Mouse (Mus musculus) CH12.LX (cell line): Measurements from ENCODE around the gene Asb8. TPM values are rescaled to one million over a fixed set of nuclear protein-coding genes. Genes with fewer than 3 reads are reported as not detected.

Experiments
- DNase-seq: peaks from one replicate; pipeline ENCODE4 v3.0.0-alpha.2; 2013; ENCODE audit errors: extremely low read depth
- H3K27ac ChIP-seq: 2 replicates; pipeline ENCODE4 v1.5.1; 2012; ENCODE audit warnings: low read depth, mild to moderate bottlenecking, control low read depth, moderate library complexity; ENCODE audit not compliant: insufficient read depth
- H3K27me3 ChIP-seq: replicated peaks from 2 replicates; pipeline ENCODE3; 2012; ENCODE audit warnings: inconsistent platforms
- H3K36me3 ChIP-seq, 2 experiments: replicated peaks in 1 of 2; 2 replicates each; pipeline versions ENCODE3 to v1.6.1; 2012; ENCODE audit warnings: inconsistent platforms in 1 of 2, low read length in 1 of 2, mild to moderate bottlenecking in 1 of 2, mixed read lengths in 1 of 2, moderate library complexity in 1 of 2; ENCODE audit not compliant: control insufficient read depth in 1 of 2, insufficient read depth in 1 of 2
- H3K4me1 ChIP-seq, 2 experiments: 2 replicates each; pipeline ENCODE4 v1.6.1; 2012; ENCODE audit warnings: inconsistent platforms in 1 of 2, moderate library complexity in 1 of 2; ENCODE audit not compliant: insufficient read depth in 2 of 2, control insufficient read depth in 1 of 2
- H3K4me2 ChIP-seq: 2 replicates; pipeline ENCODE4 v1.6.1; 2012; ENCODE audit warnings: low read depth, mild to moderate bottlenecking, control low read depth; ENCODE audit not compliant: poor library complexity, insufficient read depth, severe bottlenecking
- H3K4me3 ChIP-seq, 3 experiments: fragments of 150-350 bp in 1 of 3; sonication (generic) in 1 of 3; replicated peaks in 1 of 3; 2 replicates each; pipeline versions ENCODE3 to v1.5.1; 2011 to 2012; ENCODE audit warnings: low read depth in 2 of 3, low read length in 2 of 3, mild to moderate bottlenecking in 2 of 3, moderate library complexity in 2 of 3, control low read depth in 1 of 3, improper control_type of control experiment in 1 of 3, inconsistent platforms in 1 of 3, mixed read lengths in 1 of 3; ENCODE audit not compliant: poor library complexity in 1 of 3
- H3K79me2 ChIP-seq: replicated peaks from 2 replicates; pipeline ENCODE4 v1.6.1; 2012; ENCODE audit warnings: mild to moderate bottlenecking, moderate library complexity; ENCODE audit not compliant: control insufficient read depth, poor library complexity, insufficient read depth, severe bottlenecking; ENCODE audit errors: extremely low read depth
- H3K9ac ChIP-seq: 2 replicates; pipeline ENCODE4 v1.6.1; 2012; ENCODE audit warnings: low read depth, mild to moderate bottlenecking, control low read depth, moderate library complexity; ENCODE audit not compliant: insufficient read depth
- H3K9me3 ChIP-seq: replicated peaks from 2 replicates; pipeline ENCODE3; 2012; ENCODE audit warnings: low read length, inconsistent platforms, mixed read lengths
- BHLHE40 ChIP-seq: IDR thresholded peaks from 2 replicates; pipeline ENCODE4 v1.6.1; 2011; ENCODE audit warnings: mild to moderate bottlenecking, low read depth, low read length, improper control_type of control experiment
- CHD2 ChIP-seq: IDR thresholded peaks from 2 replicates; pipeline ENCODE4 v1.6.1; 2011; ENCODE audit warnings: low read length, improper control_type of control experiment
- E2F4 ChIP-seq: IDR thresholded peaks from 2 replicates; pipeline ENCODE4 v1.6.1; 2011; ENCODE audit warnings: low read depth, low read length, improper control_type of control experiment; ENCODE audit not compliant: insufficient replicate concordance
- ELF1 ChIP-seq: IDR thresholded peaks from 2 replicates; pipeline ENCODE4 v1.6.1; 2014; ENCODE audit warnings: low read depth, mild to moderate bottlenecking, inconsistent platforms, low read length, improper control_type of control experiment
- ETS1 ChIP-seq: conservative IDR thresholded peaks from 2 replicates; pipeline ENCODE4 v1.6.1; 2012; ENCODE audit warnings: low read depth, mild to moderate bottlenecking, inconsistent platforms, low read length, improper control_type of control experiment, moderate library complexity
- GABPA ChIP-seq: IDR thresholded peaks from 2 replicates; pipeline ENCODE4 v1.6.1; 2012; ENCODE audit warnings: low read depth, low read length, improper control_type of control experiment, inconsistent platforms; ENCODE audit not compliant: insufficient replicate concordance
- HCFC1 ChIP-seq: IDR thresholded peaks from 2 replicates; pipeline ENCODE4 v1.6.1; 2012; ENCODE audit warnings: low read depth, mild to moderate bottlenecking, inconsistent platforms, low read length, improper control_type of control experiment
- KAT2A ChIP-seq: IDR thresholded peaks from 2 replicates; pipeline ENCODE4 v1.6.1; 2012; ENCODE audit warnings: low read length, improper control_type of control experiment, inconsistent platforms; ENCODE audit not compliant: insufficient replicate concordance
- MAFK ChIP-seq: IDR thresholded peaks from 2 replicates; pipeline ENCODE4 v1.6.1; 2011; ENCODE audit warnings: low read length, improper control_type of control experiment; ENCODE audit not compliant: insufficient replicate concordance
- MAZ ChIP-seq: IDR thresholded peaks from 2 replicates; pipeline ENCODE4 v1.6.1; 2012; ENCODE audit warnings: low read depth, mild to moderate bottlenecking, inconsistent platforms, low read length, improper control_type of control experiment, moderate library complexity
- MEF2A ChIP-seq: IDR thresholded peaks from 2 replicates; pipeline ENCODE4 v1.6.1; 2014; ENCODE audit warnings: low read depth, mild to moderate bottlenecking, inconsistent platforms, low read length, improper control_type of control experiment, borderline replicate concordance
- MXI1 ChIP-seq: IDR thresholded peaks from 2 replicates; pipeline ENCODE4 v1.6.1; 2011; ENCODE audit warnings: mild to moderate bottlenecking, low read depth, low read length, improper control_type of control experiment
- MYC ChIP-seq: IDR thresholded peaks from 2 replicates; pipeline ENCODE4 v1.6.1; 2011; ENCODE audit warnings: low read depth, mild to moderate bottlenecking, improper control_type of control experiment, low read length
- NELFE ChIP-seq: IDR thresholded peaks from 2 replicates; pipeline ENCODE4 v1.6.1; 2011; ENCODE audit warnings: low read depth, low read length, improper control_type of control experiment
- NRF1 ChIP-seq: IDR thresholded peaks from 2 replicates; pipeline ENCODE4 v1.6.1; 2014; ENCODE audit warnings: low read depth, mild to moderate bottlenecking, inconsistent platforms, low read length, improper control_type of control experiment, moderate library complexity
- PAX5 ChIP-seq: IDR thresholded peaks from 2 replicates; pipeline ENCODE4 v1.6.1; 2012; ENCODE audit warnings: low read length, inconsistent platforms, mixed read lengths
- POLR2A ChIP-seq: IDR thresholded peaks from 2 replicates; pipeline ENCODE4 v1.6.1; 2011; ENCODE audit warnings: low read depth, mild to moderate bottlenecking, improper control_type of control experiment, low read length
- POLR2AphosphoS2 ChIP-seq: IDR thresholded peaks from 2 replicates; pipeline ENCODE4 v1.6.1; 2011; ENCODE audit warnings: low read depth, low read length, improper control_type of control experiment
- RAD21 ChIP-seq: IDR thresholded peaks from 2 replicates; pipeline ENCODE4 v1.6.1; 2011; ENCODE audit warnings: low read depth, mild to moderate bottlenecking, low read length, improper control_type of control experiment, moderate library complexity
- SIN3A ChIP-seq: IDR thresholded peaks from 2 replicates; pipeline ENCODE4 v1.6.1; 2012; ENCODE audit warnings: low read length, improper control_type of control experiment, inconsistent platforms
- TCF12 ChIP-seq: IDR thresholded peaks from 2 replicates; pipeline ENCODE4 v1.6.1; 2014; ENCODE audit warnings: low read depth, mild to moderate bottlenecking, inconsistent platforms, low read length, improper control_type of control experiment
- USF2 ChIP-seq: conservative IDR thresholded peaks from 2 replicates; pipeline ENCODE4 v1.6.1; 2011; ENCODE audit warnings: low read depth, low read length, improper control_type of control experiment
- ZNF384 ChIP-seq: IDR thresholded peaks from 2 replicates; pipeline ENCODE4 v1.6.1; 2012; ENCODE audit warnings: low read depth, low read length, improper control_type of control experiment, inconsistent platforms
- dilution Hi-C: fragments of 300-500 bp; cut with MboI; formaldehyde crosslinking; loops from 2 replicates; pipeline ENCODE4 v1.14.3; 2020; ENCODE audit warnings: low sequenced_read_pairs; ENCODE audit not compliant: extremely low pct_unique_long_range_greater_than_20kb, extremely low pct_ligation_motif_present
- in situ Hi-C: fragments of 300-500 bp; cut with MboI; formaldehyde crosslinking; loops from 3 replicates; pipeline ENCODE4 v1.14.3; 2019; ENCODE audit warnings: low sequenced_read_pairs, low pct_ligation_motif_present, low pct_unique_long_range_greater_than_20kb, mixed read lengths
- polyA plus RNA-seq: library from polyadenylated mRNA; unstranded; fragments of >175 nt; gene quantifications from 2 replicates; pipeline ENCODE4 v1.2.1, GENCODE M21; 2012; ENCODE audit warnings: low read depth; ENCODE audit not compliant: insufficient read length
- total RNA-seq, 2 experiments: library from RNA; depleted of rRNA; stranded (reverse); fragments of 300-350 nt in 1 of 2; fragments of >200 nt in 1 of 2; gene quantifications; 2 replicates each; pipeline ENCODE4 v1.2.3; 2012 to 2014

Asb8 gene
- total and polyA plus RNA-seq, 3 experiments = 20.5 to 32.5 (median 27.7) TPM

DNA sequence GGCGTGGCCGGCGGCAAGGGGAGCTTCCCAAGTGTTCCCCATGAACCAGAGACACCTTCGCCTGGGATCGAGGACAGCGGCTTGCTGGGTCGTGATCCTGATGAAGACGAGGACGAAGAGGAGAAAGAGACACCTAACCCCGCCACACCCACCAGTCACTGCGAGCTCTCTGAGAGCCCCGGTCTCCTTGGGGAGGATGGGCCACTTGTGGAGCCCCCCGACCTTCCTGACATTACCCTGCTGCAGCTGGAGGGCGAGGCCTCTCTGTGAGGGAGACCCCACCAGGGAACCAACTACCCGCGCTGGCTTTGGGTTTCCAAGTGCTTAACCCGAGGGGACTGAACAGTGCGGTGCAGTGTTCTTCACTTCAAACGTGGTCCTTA lies 3.2 kb upstream of the Asb8 start:
- H3K4me2 ChIP-seq = no peak overlapping the region
- H3K9ac ChIP-seq = no peak overlapping the region
- H3K27ac ChIP-seq = no peak overlapping the region
- no peaks in the 10 kb centered on the region for H3K36me3 ChIP-seq
- TF ChIP-seq BHLHE40 (no peak), MAZ (no peak), TCF12 (no peak), POLR2A (no peak), NELFE (no peak), NRF1 (no peak), PAX5 (no peak), RAD21 (no peak), KAT2A (no peak), ETS1 (no peak), USF2 (no peak), HCFC1 (no peak), CHD2 (no peak), ELF1 (no peak), GABPA (no peak), ZNF384 (no peak), E2F4 (no peak)
- TF ChIP-seq, all 38 proteins: peak for 0
- no peaks in the 10 kb centered on the region for H3K79me2 ChIP-seq
- peaks cover 10 to 45% of the 10 kb centered on the region in 2 experiments for H3K4me1 ChIP-seq
- DNase-seq = no peak
- no peaks in the 10 kb centered on the region for H3K9me3 ChIP-seq
- H3K27me3 ChIP-seq = peaks cover 92% of the 10 kb centered on the region
- dilution Hi-C loops (no loop called here), in situ Hi-C loops (loop anchor here (25.0 kb wide), 1 partner anchor 306 kb away; no protein-coding TSS in a partner anchor)
- no peak overlapping the region for H3K4me3 ChIP-seq

DNA sequence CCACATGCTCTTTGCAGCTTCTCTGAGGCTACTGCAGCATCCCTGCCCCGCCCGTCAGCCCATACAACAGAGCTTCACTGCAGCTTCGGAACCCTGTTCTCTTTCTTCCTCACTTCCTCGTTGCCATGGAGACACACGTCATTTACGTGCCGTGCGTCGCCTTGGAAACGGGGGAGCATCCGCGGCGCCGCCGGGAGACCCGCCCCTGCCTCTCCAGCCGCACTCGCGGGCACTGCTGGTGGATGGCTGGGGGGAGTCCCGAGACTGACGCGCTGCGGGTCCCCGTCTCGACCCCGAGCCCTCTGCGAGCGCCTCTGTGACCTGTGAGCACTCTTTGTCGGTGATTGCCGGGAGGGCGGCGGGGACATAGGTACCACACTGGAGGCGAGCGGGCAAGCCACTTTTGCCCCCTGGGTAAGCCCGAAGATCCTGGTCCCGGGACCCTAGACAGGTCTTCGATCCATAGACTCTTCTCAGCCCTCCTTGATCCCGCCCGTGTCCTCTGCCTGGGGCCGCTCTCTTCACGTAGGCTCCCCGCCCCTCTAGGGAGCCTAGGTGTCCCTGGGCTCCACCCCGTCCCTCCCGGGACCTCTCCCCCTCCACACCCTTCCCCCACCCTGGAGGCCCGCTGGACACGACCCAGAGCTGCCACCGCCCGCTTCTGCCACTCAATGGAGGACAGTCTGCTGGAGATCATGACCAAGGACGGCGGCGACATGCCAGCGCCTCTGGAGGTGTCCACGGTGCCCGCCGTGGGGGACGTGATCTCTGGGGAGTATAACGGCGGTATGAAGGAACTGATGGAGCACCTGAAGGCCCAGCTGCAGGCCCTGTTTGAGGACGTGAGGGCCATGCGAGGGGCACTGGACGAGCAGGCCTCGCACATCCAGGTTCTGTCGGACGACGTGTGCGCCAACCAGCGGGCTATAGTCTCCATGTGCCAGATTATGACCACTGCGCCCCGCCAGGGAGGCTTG lies 2.5 kb upstream of the Asb8 start:
- Histone ChIP-seq H3K9ac (no peak overlapping the region), H3K36me3 (no peaks in the 10 kb centered on the region), H3K4me3 (peak overlapping the region in 2 of 3 experiments; percentile 16 to 52), H3K79me2 (no peaks in the 10 kb centered on the region), H3K27me3 (peaks cover 89% of the 10 kb centered on the region), H3K9me3 (no peaks in the 10 kb centered on the region), H3K27ac (no peak overlapping the region), H3K4me2 (peak overlapping the region; percentile 99), H3K4me1 (peaks cover 10 to 45% of the 10 kb centered on the region in 2 experiments)
- dilution Hi-C loops = no loop called here
- TF ChIP-seq TCF12 (no peak), RAD21 (no peak), POLR2AphosphoS2 (no peak), MEF2A (no peak), NELFE (no peak), SIN3A (no peak), ELF1 (peak; percentile 69), MYC (no peak), MAFK (no peak), MXI1 (peak; percentile 98)
- in situ Hi-C loops = loop anchor here (25.0 kb wide), 1 partner anchor 306 kb away; no protein-coding TSS in a partner anchor
- DNase-seq = peak; percentile 97
